Mouse (Mus musculus) lung, postnatal 4 days (tissue): ENCODE measurements around the gene Bbs9.

Experiments
- DNase-seq, 2 experiments: peaks; one replicate each; pipeline ENCODE4 v3.0.0; 2021

Gene Bbs9

GRCm38 (mm10) chr9:22697811-22698210 is 222.3 kb downstream of the Bbs9 start:
- DNase-seq = no peak

GRCm38 (mm10) chr9:22698501-22698900 is 223.0 kb downstream of the Bbs9 start:
- DNase-seq = no peak

- no peak for DNase-seq
Observed at GRCm38 (mm10) chr9:22702065-22702611, 226.6 kb downstream of the Bbs9 start.

GRCm38 (mm10) chr9:22702812-22703367 is 227.4 kb downstream of the Bbs9 start:
- DNase-seq = no peak

GRCm38 (mm10) chr9:22703541-22703940 is 228.0 kb downstream of the Bbs9 start:
- no peak for DNase-seq

- no peak for DNase-seq
Observed at GRCm38 (mm10) chr9:22707166-22707913, 231.8 kb downstream of the Bbs9 start.

GRCm38 (mm10) chr9:22708970-22709726 is 233.6 kb downstream of the Bbs9 start:
- peak; percentile 68 to 75 for DNase-seq

GRCm38 (mm10) chr9:22710032-22710431 is 234.5 kb downstream of the Bbs9 start:
- peak in 1 of 2 experiments; percentile 26 for DNase-seq

GRCm38 (mm10) chr9:22711339-22711738 is 235.8 kb downstream of the Bbs9 start:
- DNase-seq = no peak

- DNase-seq = peak in 1 of 2 experiments; percentile 38
Observed at GRCm38 (mm10) chr9:22712743-22713142, 237.2 kb downstream of the Bbs9 start.

GRCm38 (mm10) chr9:22713286-22713685 is 237.8 kb downstream of the Bbs9 start:
- peak; percentile 32 to 66 for DNase-seq

GRCm38 (mm10) chr9:22717583-22717982 is 242.1 kb downstream of the Bbs9 start:
- DNase-seq = no peak

GRCm38 (mm10) chr9:22718174-22718823 is 242.8 kb downstream of the Bbs9 start:
- DNase-seq = no peak

- DNase-seq = no peak
Observed at GRCm38 (mm10) chr9:22732646-22733045, 257.1 kb downstream of the Bbs9 start.

GRCm38 (mm10) chr9:22734954-22735353 is 259.4 kb downstream of the Bbs9 start:
- no peak for DNase-seq

GRCm38 (mm10) chr9:22735385-22735784 is 259.9 kb downstream of the Bbs9 start:
- no peak for DNase-seq

- DNase-seq = no peak
Observed at GRCm38 (mm10) chr9:22737893-22738292, 262.4 kb downstream of the Bbs9 start.

GRCm38 (mm10) chr9:22738861-22739260 is 263.3 kb downstream of the Bbs9 start:
- no peak for DNase-seq

- no peak for DNase-seq
Observed at GRCm38 (mm10) chr9:22741967-22742366, 266.5 kb downstream of the Bbs9 start.

GRCm38 (mm10) chr9:22748617-22749016 is 273.1 kb downstream of the Bbs9 start:
- DNase-seq = peak; percentile 62 to 71

GRCm38 (mm10) chr9:22750779-22751545 is 275.4 kb downstream of the Bbs9 start:
- DNase-seq = peak; percentile 44 to 83

- DNase-seq = no peak
Observed at GRCm38 (mm10) chr9:22751546-22751929, 276.0 kb downstream of the Bbs9 start.
